Mouse (Mus musculus): ENCODE results near the gene Lonrf2.

Lonrf2 gene

DNA sequence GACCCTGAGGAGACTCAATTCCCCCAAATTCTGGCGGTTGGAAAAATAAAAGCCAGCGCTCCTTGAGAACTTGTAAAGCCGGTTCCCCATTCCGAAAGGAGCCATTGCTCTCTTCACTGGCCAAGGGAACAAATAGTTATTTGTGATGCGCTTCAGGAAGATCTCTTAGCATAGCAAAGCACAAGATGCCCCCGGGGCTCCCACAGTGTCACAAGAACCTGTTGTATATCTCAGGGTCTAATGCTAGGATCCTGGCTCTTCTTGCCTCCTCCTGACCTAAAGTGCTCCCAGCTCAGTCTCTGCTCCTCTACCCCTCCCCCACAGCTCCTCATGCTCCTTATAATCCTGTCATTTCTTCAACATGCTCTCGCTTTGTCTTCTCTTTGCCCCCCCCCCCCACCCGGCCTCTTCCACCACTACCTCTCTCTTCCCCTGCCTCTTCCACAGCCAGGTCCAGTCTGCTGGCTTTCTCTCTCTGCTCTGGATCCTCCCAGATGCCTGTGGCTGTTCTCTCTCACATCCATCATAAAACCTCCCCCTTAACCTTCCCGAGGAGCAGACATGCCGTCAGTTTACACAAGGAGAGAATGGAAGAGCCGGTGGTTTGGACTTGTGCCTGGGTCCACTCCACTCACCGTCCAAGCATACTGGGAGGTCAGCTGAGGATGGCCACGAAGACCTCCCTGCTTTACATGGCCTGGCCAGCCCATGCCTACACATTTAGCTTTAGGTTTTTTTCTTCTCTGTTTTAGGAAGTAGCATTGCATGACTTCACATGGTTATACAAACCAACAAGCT, 33.1 kb upstream of the Lonrf2 start:
- peaks cover 54% of the 10 kb centered on the region for H3K36me3 ChIP-seq (ENCODE audit: insufficient read depth, low read length)
- H3K27me3 ChIP-seq (ENCODE audit: insufficient read depth, low read length): no peaks in the 10 kb centered on the region
- TF ChIP-seq POU5F1 (IDR thresholded peaks at IDR 0.05; ENCODE audit: borderline replicate concordance, low read length) (no peak), CTCF (conservative IDR thresholded peaks at IDR 0.05; ENCODE audit: low read length) (no peak), NANOG (IDR thresholded peaks at IDR 0.05; ENCODE audit: borderline replicate concordance, low read length) (no peak)
- peaks cover 55% of the 10 kb centered on the region for H3K4me1 ChIP-seq (replicated peaks; ENCODE audit: low read depth, low read length)
- no peaks in the 10 kb centered on the region for H3K9me3 ChIP-seq (ENCODE audit: low read length)
- H3K4me3 ChIP-seq (replicated peaks; ENCODE audit: low read length): 0 out of 2 replicates have a peak overlapping the region, but pooled peaks have one; percentile 7

DNA sequence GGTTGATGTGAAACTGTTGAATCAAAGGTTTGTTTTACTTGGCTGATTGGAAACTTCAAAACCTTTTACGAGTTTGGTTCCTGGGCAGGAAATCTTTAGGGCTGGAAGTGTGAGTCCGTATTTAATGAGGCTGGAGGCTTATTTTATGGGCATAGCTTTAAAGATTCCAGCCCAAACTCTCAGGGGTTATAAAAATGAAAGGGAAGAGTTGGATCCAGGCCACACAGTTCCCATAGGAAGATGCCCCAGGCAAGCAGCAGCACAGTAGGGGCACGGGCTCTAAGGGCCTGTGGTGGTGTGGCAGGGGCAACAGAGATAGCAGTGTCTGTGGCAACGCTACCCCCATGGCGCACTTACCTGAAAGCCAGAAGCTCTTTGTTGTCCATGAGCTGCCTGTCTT, 29.7 kb upstream of the Lonrf2 start:
- Histone ChIP-seq H3K9me3 (ENCODE audit: low read length) (no peaks in the 10 kb centered on the region), H3K4me1 (replicated peaks; ENCODE audit: low read depth, low read length) (peaks cover 35% of the 10 kb centered on the region), H3K36me3 (ENCODE audit: insufficient read depth, low read length) (peaks cover 52% of the 10 kb centered on the region), H3K27me3 (ENCODE audit: insufficient read depth, low read length) (no peaks in the 10 kb centered on the region), H3K4me3 (replicated peaks; ENCODE audit: low read length) (no peak overlapping the region)
- TF ChIP-seq CTCF (conservative IDR thresholded peaks at IDR 0.05; ENCODE audit: low read length) (no peak), NANOG (IDR thresholded peaks at IDR 0.05; ENCODE audit: borderline replicate concordance, low read length) (no peak)

DNA sequence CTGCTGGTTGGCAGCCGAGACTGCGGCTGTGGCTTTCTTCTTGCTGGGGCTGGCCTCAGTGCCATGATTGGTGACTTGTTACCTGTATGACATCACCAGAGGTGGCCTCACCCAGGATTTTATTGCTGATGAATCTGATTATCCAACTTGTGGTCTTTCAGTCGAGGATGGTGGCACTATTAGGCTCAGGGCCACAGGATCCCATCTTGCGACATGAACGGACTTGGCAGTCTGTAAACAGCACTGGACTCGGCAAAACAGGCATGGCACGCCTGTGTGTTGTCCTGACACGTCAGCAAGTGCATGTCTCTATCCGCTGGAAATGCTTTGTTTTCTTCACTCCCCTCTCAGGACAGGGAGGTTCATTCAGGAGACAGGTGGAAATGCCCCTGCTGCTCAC, 27.8 kb upstream of the Lonrf2 start:
- Histone ChIP-seq H3K4me3 (replicated peaks; ENCODE audit: low read length) (no peak overlapping the region), H3K9me3 (ENCODE audit: low read length) (no peaks in the 10 kb centered on the region), H3K36me3 (ENCODE audit: insufficient read depth, low read length) (peaks cover 43% of the 10 kb centered on the region), H3K27me3 (ENCODE audit: insufficient read depth, low read length) (no peaks in the 10 kb centered on the region), H3K4me1 (replicated peaks; ENCODE audit: low read depth, low read length) (peaks cover 17% of the 10 kb centered on the region)
- TF ChIP-seq CTCF (conservative IDR thresholded peaks at IDR 0.05; ENCODE audit: low read length) (no peak), POU5F1 (IDR thresholded peaks at IDR 0.05; ENCODE audit: borderline replicate concordance, low read length) (no peak), NANOG (IDR thresholded peaks at IDR 0.05; ENCODE audit: borderline replicate concordance, low read length) (no peak)

DNA sequence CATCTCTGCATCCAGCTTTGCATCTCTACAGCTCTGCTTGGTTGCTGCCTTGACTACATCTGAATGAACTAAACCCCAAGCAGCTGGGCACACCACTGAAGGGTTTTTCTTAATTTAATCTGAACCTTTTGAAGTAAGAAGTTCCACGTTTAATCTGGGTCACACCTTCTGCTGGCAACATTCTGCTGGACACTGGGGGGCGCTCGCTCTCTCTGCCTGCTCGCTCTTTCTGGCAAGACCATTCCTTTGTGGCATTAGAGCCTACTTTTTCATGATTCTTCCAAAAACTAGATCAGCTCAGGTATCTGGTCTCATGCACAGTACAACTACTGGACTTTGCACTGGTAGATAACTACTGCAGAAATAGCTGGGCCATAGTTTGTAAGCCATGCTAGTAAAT, 25.7 kb upstream of the Lonrf2 start:
- H3K9me3 ChIP-seq (ENCODE audit: low read length): no peaks in the 10 kb centered on the region
- H3K27me3 ChIP-seq (ENCODE audit: insufficient read depth, low read length): no peaks in the 10 kb centered on the region
- H3K4me3 ChIP-seq (replicated peaks; ENCODE audit: low read length): no peak overlapping the region
- no peaks in the 10 kb centered on the region for H3K4me1 ChIP-seq (replicated peaks; ENCODE audit: low read depth, low read length)
- peaks cover 31% of the 10 kb centered on the region for H3K36me3 ChIP-seq (ENCODE audit: insufficient read depth, low read length)
- no peak for TF ChIP-seq NANOG (IDR thresholded peaks at IDR 0.05; ENCODE audit: borderline replicate concordance, low read length)
- TF ChIP-seq CTCF (conservative IDR thresholded peaks at IDR 0.05; ENCODE audit: low read length): peak; percentile 73

DNA sequence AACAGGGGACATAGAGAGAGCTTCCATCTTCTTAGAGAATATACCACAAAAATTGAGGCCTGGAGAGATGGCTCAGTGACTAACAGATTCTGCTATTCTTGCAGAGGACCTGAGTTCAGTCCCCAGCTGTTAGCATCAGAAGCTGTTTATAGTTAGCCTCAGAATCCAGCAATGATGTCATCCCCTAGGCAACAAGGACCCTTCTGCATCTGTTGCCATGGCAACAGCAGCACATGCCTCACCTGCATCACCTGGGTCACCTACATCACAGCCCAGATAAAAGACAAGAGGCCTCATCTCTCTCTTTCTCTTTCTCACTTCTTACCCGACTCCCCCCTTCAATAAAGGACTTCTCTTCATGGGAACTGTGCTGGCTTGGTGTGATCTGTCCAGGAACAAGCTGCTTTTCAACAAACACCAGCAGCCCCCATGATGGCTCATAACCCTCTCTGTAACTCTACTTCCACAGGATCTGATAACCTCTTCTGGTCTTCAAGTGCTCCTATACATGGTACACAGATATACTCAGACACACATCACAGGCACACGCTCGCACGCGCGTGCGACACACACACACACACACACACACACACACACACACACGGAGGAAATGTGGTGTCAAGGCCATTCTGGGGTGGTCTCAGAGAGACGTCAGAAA, 24.5 kb upstream of the Lonrf2 start:
- Histone ChIP-seq H3K9me3 (ENCODE audit: low read length) (no peaks in the 10 kb centered on the region), H3K4me3 (replicated peaks; ENCODE audit: low read length) (no peak overlapping the region), H3K36me3 (ENCODE audit: insufficient read depth, low read length) (peaks cover 21% of the 10 kb centered on the region), H3K4me1 (replicated peaks; ENCODE audit: low read depth, low read length) (no peaks in the 10 kb centered on the region), H3K27me3 (ENCODE audit: insufficient read depth, low read length) (no peaks in the 10 kb centered on the region)
- no peak for TF ChIP-seq CTCF (conservative IDR thresholded peaks at IDR 0.05; ENCODE audit: low read length)
- TF ChIP-seq NANOG (IDR thresholded peaks at IDR 0.05; ENCODE audit: borderline replicate concordance, low read length): no peak
- TF ChIP-seq POU5F1 (IDR thresholded peaks at IDR 0.05; ENCODE audit: borderline replicate concordance, low read length): no peak

DNA sequence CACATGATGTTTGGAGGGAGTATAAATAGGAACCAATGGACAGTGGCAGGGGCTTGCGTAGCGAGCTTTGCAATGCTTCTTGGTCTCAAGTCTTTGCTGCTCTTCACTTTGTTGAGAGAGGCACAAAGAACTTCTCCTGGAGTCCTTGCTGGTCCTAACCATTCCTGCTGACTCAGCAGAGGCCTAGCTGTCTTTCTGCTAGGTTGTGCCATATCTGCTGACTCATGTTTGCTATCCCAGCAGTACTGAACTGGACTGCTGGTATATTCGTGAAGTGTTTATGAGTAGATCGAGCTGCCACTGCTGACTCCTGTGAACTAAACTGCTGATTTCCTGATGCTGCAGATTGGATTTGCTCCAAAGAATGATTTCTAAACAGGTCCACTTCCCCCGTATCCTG, 23.7 kb upstream of the Lonrf2 start:
- TF ChIP-seq CTCF (conservative IDR thresholded peaks at IDR 0.05; ENCODE audit: low read length): no peak
- TF ChIP-seq NANOG (IDR thresholded peaks at IDR 0.05; ENCODE audit: borderline replicate concordance, low read length): no peak
- TF ChIP-seq POU5F1 (IDR thresholded peaks at IDR 0.05; ENCODE audit: borderline replicate concordance, low read length): no peak
- Histone ChIP-seq H3K27me3 (ENCODE audit: insufficient read depth, low read length) (no peaks in the 10 kb centered on the region), H3K4me3 (replicated peaks; ENCODE audit: low read length) (no peak overlapping the region), H3K9me3 (ENCODE audit: low read length) (no peaks in the 10 kb centered on the region), H3K36me3 (ENCODE audit: insufficient read depth, low read length) (peaks cover 14% of the 10 kb centered on the region), H3K4me1 (replicated peaks; ENCODE audit: low read depth, low read length) (no peaks in the 10 kb centered on the region)

DNA sequence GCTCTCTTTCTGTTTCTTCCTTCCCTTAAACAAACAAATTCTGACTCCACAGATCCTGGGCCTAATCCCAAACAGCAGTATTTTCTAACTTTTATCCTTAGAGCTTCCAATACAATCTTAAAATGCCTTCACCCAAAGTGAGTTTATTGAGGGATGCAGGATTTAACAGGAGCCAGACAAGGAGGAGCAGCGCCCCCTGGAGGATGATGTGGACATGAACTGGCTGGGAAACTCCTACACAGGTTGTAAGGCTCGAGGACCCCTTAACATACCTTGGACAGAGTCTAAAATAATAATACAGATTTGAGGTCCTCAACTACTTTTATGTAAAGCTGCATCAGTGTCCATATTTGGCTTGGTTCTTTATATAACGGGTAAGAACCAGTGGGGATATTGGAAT, 19.7 kb upstream of the Lonrf2 start:
- TF ChIP-seq POU5F1 (IDR thresholded peaks at IDR 0.05; ENCODE audit: borderline replicate concordance, low read length) (no peak), CTCF (conservative IDR thresholded peaks at IDR 0.05; ENCODE audit: low read length) (peak; percentile 84), NANOG (IDR thresholded peaks at IDR 0.05; ENCODE audit: borderline replicate concordance, low read length) (no peak)
- Histone ChIP-seq H3K27me3 (ENCODE audit: insufficient read depth, low read length) (no peaks in the 10 kb centered on the region), H3K4me3 (replicated peaks; ENCODE audit: low read length) (no peak overlapping the region), H3K9me3 (ENCODE audit: low read length) (no peaks in the 10 kb centered on the region), H3K4me1 (replicated peaks; ENCODE audit: low read depth, low read length) (no peaks in the 10 kb centered on the region), H3K36me3 (ENCODE audit: insufficient read depth, low read length) (no peaks in the 10 kb centered on the region)

DNA sequence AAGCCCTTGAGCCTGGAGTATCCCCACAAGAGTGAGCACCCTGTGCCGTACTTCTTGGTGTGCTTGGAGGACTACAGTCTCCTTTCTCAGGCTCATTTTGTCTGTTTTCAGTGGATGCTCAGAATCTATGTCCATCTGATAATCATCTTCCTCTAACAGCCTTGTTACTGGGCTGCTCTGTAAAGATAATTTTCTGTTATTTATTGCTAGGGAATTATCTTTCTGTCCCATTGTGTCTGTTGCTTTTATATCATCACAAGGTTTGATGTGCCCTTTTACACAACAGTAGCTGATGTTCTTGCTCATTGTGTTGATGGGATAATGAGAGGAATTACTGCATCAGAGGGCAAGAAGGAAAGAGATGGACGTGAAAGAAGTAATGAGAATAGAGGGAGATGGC, 15.7 kb upstream of the Lonrf2 start:
- Histone ChIP-seq H3K4me1 (replicated peaks; ENCODE audit: low read depth, low read length) (no peaks in the 10 kb centered on the region), H3K9me3 (ENCODE audit: low read length) (no peaks in the 10 kb centered on the region; the same call in 1 of the 2 replicates), H3K4me3 (replicated peaks; ENCODE audit: low read length) (no peak overlapping the region), H3K36me3 (ENCODE audit: insufficient read depth, low read length) (no peaks in the 10 kb centered on the region), H3K27me3 (ENCODE audit: insufficient read depth, low read length) (no peaks in the 10 kb centered on the region)
- TF ChIP-seq CTCF (conservative IDR thresholded peaks at IDR 0.05; ENCODE audit: low read length) (no peak), POU5F1 (IDR thresholded peaks at IDR 0.05; ENCODE audit: borderline replicate concordance, low read length) (no peak), NANOG (IDR thresholded peaks at IDR 0.05; ENCODE audit: borderline replicate concordance, low read length) (no peak)

Measured in E14TG2a.4 (cell line).